Mouse (Mus musculus) kidney, postnatal 0 days (tissue): Measurements from ENCODE around the gene Hikeshi. TPM values are rescaled to one million over a fixed set of nuclear protein-coding genes. Genes with fewer than 3 reads are reported as not detected.

Experiments
- ATAC-seq: fragments of 200-750 bp; cut with Nextera tagmentation; replicated peaks from 2 replicates; pipeline ENCODE4 v1.8.0; 2017; ENCODE audit warnings: low read depth, moderate number of reproducible peaks, moderate TSS enrichment, moderate library complexity; ENCODE audit not compliant: low FRiP score
- DNase-seq: peaks from one replicate; pipeline ENCODE4 v3.0.0-alpha.2; 2016; ENCODE audit warnings: low spot score
- H3K27ac ChIP-seq: fragments of 300-500 bp; sonication (generic); 2 replicates; pipeline ENCODE4 v1.5.1; 2014; ENCODE audit warnings: mild to moderate bottlenecking
- H3K27me3 ChIP-seq: fragments of 300-500 bp; sonication (generic); 2 replicates; pipeline ENCODE4 v1.6.1; 2014; ENCODE audit warnings: low read length, mixed read lengths; ENCODE audit not compliant: insufficient read depth
- H3K36me3 ChIP-seq: fragments of 300-500 bp; sonication (generic); 2 replicates; pipeline ENCODE4 v1.6.1; 2014; ENCODE audit warnings: low read length, mixed read lengths; ENCODE audit not compliant: insufficient read depth
- H3K4me1 ChIP-seq: fragments of 300-500 bp; sonication (generic); replicated peaks from 2 replicates; pipeline ENCODE4 v1.6.1; 2014; ENCODE audit warnings: antibody characterized with exemption, low read length, mixed read lengths; ENCODE audit not compliant: insufficient read depth
- H3K4me2 ChIP-seq: fragments of 300-500 bp; sonication (generic); 2 replicates; pipeline ENCODE4 v1.6.1; 2014; ENCODE audit warnings: mild to moderate bottlenecking, low read length, moderate library complexity, mixed read lengths
- H3K4me3 ChIP-seq: fragments of 300-500 bp; sonication (generic); replicated peaks from 2 replicates; pipeline ENCODE4 v1.5.1; 2014; ENCODE audit warnings: low read depth, low read length
- H3K9ac ChIP-seq: fragments of 300-500 bp; sonication (generic); 2 replicates; pipeline ENCODE4 v1.6.1; 2014; ENCODE audit warnings: low read depth, low read length
- H3K9me3 ChIP-seq: fragments of 300-500 bp; sonication (generic); replicated peaks from 2 replicates; pipeline ENCODE4 v1.6.1; 2016; ENCODE audit warnings: low read length, inconsistent platforms, mixed read lengths
- CTCF ChIP-seq: IDR thresholded peaks from 2 replicates; pipeline ENCODE4 v1.5.1; 2016; ENCODE audit warnings: antibody characterized with exemption, low read depth, mild to moderate bottlenecking, moderate library complexity
- whole genome bisulfite sequencing: fragments of 180-500 bp; shearing (Covaris S2); extraction: QIAGEN DNeasy Blood & Tissue Kit; methylation state at CpG from one replicate; pipeline ENCODE4 v1.1.7; 2014; 5-methylcytosine and 5-hydroxymethylcytosine counted together
- polyA plus RNA-seq: library from polyadenylated mRNA; unstranded; fragments of >200 nt; fragmentation: Nextera tagmentation; extraction: Ambion mirVana; gene quantifications from 2 replicates; pipeline ENCODE4 v1.2.1, GENCODE M21; 2015

Hikeshi gene
- polyA plus RNA-seq, 1 experiment from 2014 or later: 138 TPM

DNA sequence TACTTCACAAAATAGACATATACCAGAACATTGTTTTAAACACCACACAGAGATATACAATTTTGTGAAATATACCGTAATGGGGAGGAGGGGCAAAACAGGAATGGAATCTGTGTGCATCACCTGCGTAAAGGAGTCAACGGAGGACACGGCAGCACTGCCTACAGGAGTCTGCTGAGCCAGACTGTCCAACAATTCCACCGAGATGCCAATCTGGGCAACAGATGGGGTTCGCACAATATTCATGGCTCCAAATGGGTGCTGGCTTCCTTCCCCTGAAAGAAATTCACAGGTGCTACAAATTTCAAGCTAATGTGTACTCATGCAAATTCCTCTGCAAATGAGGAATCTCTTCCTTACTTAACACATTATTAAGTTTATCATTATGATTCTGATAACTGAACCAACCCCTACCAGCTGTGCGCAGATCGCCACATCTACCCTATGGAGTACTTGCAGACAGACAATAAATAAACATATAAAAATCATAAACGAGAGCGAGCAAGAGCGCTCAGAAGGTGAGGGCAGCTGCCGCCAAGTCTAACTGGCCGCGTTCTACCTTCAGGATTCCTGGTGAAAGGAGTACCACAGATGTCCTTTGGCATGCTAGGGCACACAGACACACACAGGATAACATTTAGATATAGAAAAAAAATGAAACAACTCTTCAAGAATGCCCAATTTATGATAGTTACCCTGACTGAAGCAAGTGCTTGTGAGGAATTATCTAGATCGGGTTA is 17.4 kb downstream of the Hikeshi start:
- no peak for TF ChIP-seq CTCF
- no peaks in the 10 kb centered on the region for H3K27me3 ChIP-seq
- WGBS: 96% methylated on average over 15 of the region's 15 CpGs

DNA sequence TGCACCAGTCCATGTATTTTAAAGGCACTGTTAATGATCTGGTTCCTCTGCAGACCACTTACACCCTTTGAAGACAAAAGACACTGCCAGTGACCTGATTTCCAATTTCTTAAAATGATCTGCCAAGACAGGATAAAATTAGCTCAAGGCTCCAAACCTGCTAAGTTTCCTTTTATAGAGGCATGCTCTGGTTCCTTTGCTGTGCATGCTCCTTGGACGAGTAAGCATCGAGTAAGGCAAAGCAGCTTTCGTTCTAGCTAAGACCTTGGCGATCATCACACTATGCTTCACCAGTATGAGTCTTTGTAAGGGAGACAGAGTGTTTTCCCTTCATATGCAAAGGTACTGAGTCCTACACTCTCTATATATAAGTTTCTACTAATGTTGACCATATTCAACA is 23.2 kb downstream of the Hikeshi start:
- no peak overlapping the region for H3K9ac ChIP-seq
- no peak for TF ChIP-seq CTCF
- 91% methylated on average over 4 of the region's 4 CpGs for WGBS
- H3K27me3 ChIP-seq: no peaks in the 10 kb centered on the region
- H3K9me3 ChIP-seq: no peaks in the 10 kb centered on the region
- H3K36me3 ChIP-seq: peaks cover 3% of the 10 kb centered on the region; the same call in 1 of the 2 replicates
- H3K4me3 ChIP-seq: no peak overlapping the region
- no peak overlapping the region for H3K27ac ChIP-seq
- ATAC-seq (no peak), DNase-seq (no peak)
- no peak overlapping the region for H3K4me2 ChIP-seq
- no peaks in the 10 kb centered on the region for H3K4me1 ChIP-seq

More for the DNA sequence above, 17.4 kb downstream of the Hikeshi start:
- Histone ChIP-seq H3K4me3 (no peak overlapping the region), H3K4me2 (no peak overlapping the region), H3K4me1 (no peaks in the 10 kb centered on the region), H3K36me3 (peaks cover 4% of the 10 kb centered on the region; the same call in 1 of the 2 replicates), H3K9me3 (no peaks in the 10 kb centered on the region), H3K27ac (no peak overlapping the region), H3K9ac (no peak overlapping the region)
- DNase-seq (no peak), ATAC-seq (no peak)

DNA sequence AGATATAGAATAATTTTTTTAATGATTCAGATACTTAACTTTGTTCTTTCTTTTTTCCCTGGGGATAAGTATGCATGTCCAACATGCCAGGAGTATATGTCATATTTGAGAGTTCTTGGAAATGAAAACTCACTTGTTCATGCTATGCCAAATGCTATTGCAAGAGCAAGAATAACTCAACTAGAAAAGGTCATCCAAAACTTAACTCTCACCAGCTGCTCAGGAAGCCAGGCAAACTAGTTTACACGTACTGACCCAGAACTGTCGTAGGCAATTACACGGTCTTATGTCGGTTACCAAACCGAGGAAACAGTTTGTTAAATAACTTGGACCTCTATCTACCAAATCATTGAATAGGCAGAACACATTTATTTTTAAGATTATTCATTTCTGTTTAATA is 24.3 kb downstream of the Hikeshi start:
- 94% methylated on average over 5 of the region's 5 CpGs for WGBS
- Histone ChIP-seq H3K27ac (no peak overlapping the region), H3K9ac (no peak overlapping the region), H3K4me1 (no peaks in the 10 kb centered on the region), H3K9me3 (no peaks in the 10 kb centered on the region), H3K27me3 (no peaks in the 10 kb centered on the region), H3K4me3 (no peak overlapping the region), H3K4me2 (no peak overlapping the region), H3K36me3 (peaks cover 3% of the 10 kb centered on the region; the same call in 1 of the 2 replicates)
- DNase-seq (no peak), ATAC-seq (no peak)
- no peak for TF ChIP-seq CTCF

DNA sequence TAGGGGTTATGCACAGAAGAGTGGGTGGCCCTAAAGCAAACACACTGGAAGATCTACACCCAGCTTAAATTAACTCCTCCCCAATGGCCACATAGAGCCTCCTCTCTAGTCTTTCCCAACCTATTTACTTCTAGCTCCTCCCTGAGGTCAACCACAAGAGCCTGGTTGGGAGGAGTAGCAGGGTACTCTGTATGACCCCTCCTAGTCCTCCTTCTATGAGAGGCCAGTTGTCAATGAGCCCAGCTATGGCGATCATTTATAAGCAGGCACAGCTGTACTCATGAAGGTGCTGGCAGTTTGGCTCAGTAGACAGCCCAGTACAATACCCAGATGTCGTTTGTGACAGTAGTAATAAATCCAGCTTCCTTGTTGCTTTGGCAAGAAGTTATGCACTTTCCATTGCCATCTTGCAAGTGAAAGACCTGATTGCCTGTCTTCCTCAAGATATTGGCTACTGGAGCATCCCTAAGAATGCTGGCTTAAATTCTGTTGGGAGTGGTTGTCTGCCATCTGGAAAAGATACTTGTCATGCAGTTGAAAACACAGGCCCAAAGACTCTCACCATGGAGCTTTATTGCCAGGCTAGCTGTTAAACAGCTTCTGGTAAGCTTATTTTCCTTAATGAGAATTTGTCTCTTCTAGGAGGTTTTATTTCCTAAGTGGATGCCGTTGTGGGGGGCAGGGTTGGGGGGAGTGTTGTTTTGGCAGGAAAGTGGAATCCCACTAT is 27.4 kb downstream of the Hikeshi start:
- no peak overlapping the region for H3K4me2 ChIP-seq

DNA sequence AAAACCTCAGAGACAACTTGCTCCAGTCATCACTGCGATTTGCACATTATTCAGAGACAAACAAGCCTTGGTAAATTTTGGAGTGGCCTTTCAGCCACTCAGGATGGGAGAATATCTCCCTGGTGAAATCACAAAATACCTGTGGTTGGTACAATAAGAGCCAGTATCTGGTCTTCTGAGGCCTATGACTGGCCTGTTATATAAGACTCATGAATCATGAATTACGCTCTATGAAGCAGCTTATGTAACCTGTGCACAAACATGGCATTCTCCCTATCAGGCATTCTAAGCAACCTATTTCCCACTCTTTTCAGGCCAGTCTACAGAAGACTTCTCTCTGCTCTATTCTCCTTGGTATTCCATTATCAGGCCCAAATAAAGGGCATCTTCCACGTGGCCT is 28.6 kb downstream of the Hikeshi start:
- no peak for ATAC-seq
- Histone ChIP-seq H3K4me3 (no peak overlapping the region), H3K27ac (no peak overlapping the region), H3K9me3 (no peaks in the 10 kb centered on the region), H3K36me3 (peaks cover 3% of the 10 kb centered on the region; the same call in 1 of the 2 replicates), H3K4me1 (no peaks in the 10 kb centered on the region), H3K9ac (no peak overlapping the region), H3K4me2 (no peak overlapping the region), H3K27me3 (no peaks in the 10 kb centered on the region)
- DNase-seq: no peak
- no peak for TF ChIP-seq CTCF
- 93% methylated on average over 3 of the region's 3 CpGs for WGBS

More for the DNA sequence above, 27.4 kb downstream of the Hikeshi start:
- ATAC-seq (no peak), DNase-seq (no peak)
- Histone ChIP-seq H3K27ac (no peak overlapping the region), H3K4me1 (no peaks in the 10 kb centered on the region), H3K27me3 (no peaks in the 10 kb centered on the region), H3K4me3 (no peak overlapping the region), H3K9ac (no peak overlapping the region), H3K36me3 (peaks cover 3% of the 10 kb centered on the region; the same call in 1 of the 2 replicates), H3K9me3 (no peaks in the 10 kb centered on the region)
- no peak for TF ChIP-seq CTCF
- WGBS: 76% methylated on average over 3 of the region's 3 CpGs

DNA sequence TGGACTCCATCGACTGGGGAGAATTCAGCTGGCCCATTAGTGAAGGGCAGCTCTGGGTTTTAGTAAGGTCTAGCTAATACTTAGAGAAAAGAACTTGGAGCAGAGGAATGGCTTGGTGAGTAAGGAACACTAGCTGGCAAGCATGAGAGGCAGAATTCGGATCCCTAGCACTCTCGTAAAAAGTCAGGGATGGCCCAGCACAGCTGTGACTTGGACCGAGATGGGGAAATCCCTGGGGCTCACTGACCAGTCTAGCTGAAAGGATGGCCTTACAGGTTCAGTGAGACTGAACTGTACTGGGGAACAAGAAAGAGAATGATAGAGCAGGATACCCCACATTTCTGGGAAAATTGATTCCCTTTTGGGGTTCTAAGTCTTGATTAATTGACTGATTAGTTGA is 31.3 kb downstream of the Hikeshi start:
- ATAC-seq: no peak
- 72% methylated on average over 4 of the region's 4 CpGs for WGBS
- no peak overlapping the region for H3K27ac ChIP-seq
- no peaks in the 10 kb centered on the region for H3K27me3 ChIP-seq
- H3K4me3 ChIP-seq: no peak overlapping the region
- H3K9ac ChIP-seq: no peak overlapping the region
- TF ChIP-seq CTCF: no peak
- H3K4me1 ChIP-seq: no peaks in the 10 kb centered on the region
- no peaks in the 10 kb centered on the region for H3K36me3 ChIP-seq
- no peak for DNase-seq
- no peak overlapping the region for H3K4me2 ChIP-seq
- H3K9me3 ChIP-seq: no peaks in the 10 kb centered on the region
